Mouse (Mus musculus) stomach, postnatal 0 days (tissue): ENCODE measurements at regions not wholly inside any gene's neighbourhood (a gene's known extent, or its start where the extent isn't known, plus 50 kb on each side); places are given as distances from the start of the nearest gene placed in this dataset.

ENCODE experiments used
- ATAC-seq: fragments of 200-750 bp; cut with Nextera tagmentation; 2 replicates; pipeline ENCODE4 v1.8.0; 2017; ENCODE audit not compliant: low FRiP score, low TSS enrichment
- DNase-seq: peaks from one replicate; pipeline ENCODE4 v3.0.0-alpha.2; 2016; ENCODE audit warnings: low spot score
- H3K27ac ChIP-seq: fragments of 300-500 bp; sonication (generic); replicated peaks from 2 replicates; pipeline ENCODE4 v1.5.1; 2014; ENCODE audit warnings: mild to moderate bottlenecking, control low read depth
- H3K27me3 ChIP-seq: fragments of 300-500 bp; sonication (generic); 2 replicates; pipeline ENCODE4 v1.6.1; 2014; ENCODE audit warnings: low read length; ENCODE audit not compliant: control insufficient read depth, insufficient read depth
- H3K36me3 ChIP-seq: fragments of 300-500 bp; sonication (generic); 2 replicates; pipeline ENCODE4 v1.6.1; 2014; ENCODE audit warnings: low read length, mixed read lengths; ENCODE audit not compliant: control insufficient read depth, insufficient read depth
- H3K4me1 ChIP-seq: fragments of 300-500 bp; sonication (generic); replicated peaks from 2 replicates; pipeline ENCODE4 v1.6.1; 2014; ENCODE audit warnings: antibody characterized with exemption; ENCODE audit not compliant: control insufficient read depth, insufficient read depth
- H3K4me2 ChIP-seq: fragments of 300-500 bp; sonication (generic); replicated peaks from 2 replicates; pipeline ENCODE4 v1.6.1; 2014; ENCODE audit warnings: low read depth, mild to moderate bottlenecking, control low read depth, moderate library complexity
- H3K4me3 ChIP-seq: fragments of 300-500 bp; sonication (generic); 2 replicates; pipeline ENCODE4 v1.5.1; 2014; ENCODE audit warnings: low read depth, low read length, control low read depth
- H3K9ac ChIP-seq: fragments of 300-500 bp; sonication (generic); 2 replicates; pipeline ENCODE4 v1.6.1; 2014; ENCODE audit warnings: mild to moderate bottlenecking, low read length, control low read depth, mixed read lengths
- H3K9me3 ChIP-seq: fragments of 300-500 bp; sonication (generic); 2 replicates; pipeline ENCODE4 v1.6.1; 2016; ENCODE audit warnings: low read length; ENCODE audit not compliant: control insufficient read depth
- CTCF ChIP-seq: IDR thresholded peaks from 2 replicates; pipeline ENCODE4 v1.5.1; 2016; ENCODE audit warnings: antibody characterized with exemption, low read depth, mild to moderate bottlenecking, moderate library complexity
- EP300 ChIP-seq: optimal IDR thresholded peaks from 2 replicates; pipeline ENCODE3; 2016; ENCODE audit warnings: antibody characterized with exemption
- WGBS: fragments of 180-500 bp; shearing (Covaris S2); extraction: QIAGEN DNeasy Blood & Tissue Kit; methylation state at CpG from one replicate; pipeline ENCODE4 v1.1.7; 2014; 5-methylcytosine and 5-hydroxymethylcytosine counted together

DNA sequence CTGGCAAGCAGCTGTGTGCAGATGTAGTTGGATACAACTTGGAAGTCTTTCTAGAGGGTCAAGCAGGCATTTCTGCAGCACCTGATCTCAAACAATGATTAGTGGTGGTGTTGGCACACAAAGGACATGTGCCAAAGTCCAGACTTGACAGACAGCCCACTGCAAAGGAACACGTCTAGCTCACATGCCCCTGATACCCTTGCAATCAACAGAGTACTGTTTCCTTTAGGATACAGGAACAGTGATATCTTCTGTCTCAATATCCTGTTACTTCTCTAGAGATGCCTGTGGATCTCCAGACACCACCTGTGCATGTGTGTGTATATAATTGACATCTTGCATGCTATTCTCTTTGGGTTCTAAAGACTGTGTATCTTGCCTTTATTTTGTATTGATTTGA lies 267.8 kb downstream of the Adra2a start:
- H3K4me1 ChIP-seq, result no peaks in the 10 kb centered on the region
- 40% methylated on average over 1 of the region's 1 CpGs for WGBS
- no peaks in the 10 kb centered on the region for H3K36me3 ChIP-seq
- no peaks in the 10 kb centered on the region for H3K9me3 ChIP-seq
- no peak overlapping the region for H3K4me2 ChIP-seq
- no peak overlapping the region for H3K4me3 ChIP-seq
- ATAC-seq (no peak), DNase-seq (no peak)
- no peak overlapping the region for H3K9ac ChIP-seq
- no peaks in the 10 kb centered on the region for H3K27me3 ChIP-seq
- H3K27ac ChIP-seq, result no peak overlapping the region
- no peak for TF ChIP-seq EP300
- no peak for TF ChIP-seq CTCF

DNA sequence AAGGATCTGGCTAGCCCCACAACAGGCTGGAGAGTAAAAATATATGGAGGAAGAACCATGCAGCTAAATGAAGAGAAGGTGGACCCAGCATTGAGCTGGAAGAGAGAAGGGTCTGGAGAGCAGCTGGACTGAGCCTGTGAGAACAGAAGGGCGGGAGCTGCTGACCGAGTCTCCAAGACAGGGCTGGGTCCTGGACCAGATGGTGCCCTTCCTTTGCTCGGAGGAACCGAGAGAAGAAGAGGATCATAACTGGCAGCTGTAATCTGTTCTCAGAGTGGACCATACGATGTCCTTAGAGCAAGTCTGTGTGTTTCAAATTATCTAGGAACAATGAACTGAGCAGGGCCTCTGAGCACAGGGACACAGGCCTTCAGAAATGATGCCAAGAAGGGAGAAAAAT lies 279.3 kb downstream of the Adra2a start:
- no peak overlapping the region for H3K9ac ChIP-seq
- H3K36me3 ChIP-seq, result no peaks in the 10 kb centered on the region
- WGBS, result 52% methylated on average over 5 of the region's 5 CpGs
- no peak for DNase-seq
- H3K4me1 ChIP-seq, result no peaks in the 10 kb centered on the region
- no peak overlapping the region for H3K4me3 ChIP-seq
- H3K27me3 ChIP-seq, result no peaks in the 10 kb centered on the region
- H3K27ac ChIP-seq, result no peak overlapping the region
- no peak overlapping the region for H3K4me2 ChIP-seq
- H3K9me3 ChIP-seq, result no peaks in the 10 kb centered on the region
- TF ChIP-seq EP300 (no peak), CTCF (no peak)
- no peak for ATAC-seq

- no peaks in the 10 kb centered on the region for H3K4me1 ChIP-seq
- DNase-seq, result no peak
- H3K27ac ChIP-seq, result no peak overlapping the region
- ATAC-seq, result no peak
- H3K4me3 ChIP-seq, result no peak overlapping the region
- H3K27me3 ChIP-seq, result no peaks in the 10 kb centered on the region
- H3K36me3 ChIP-seq, result no peaks in the 10 kb centered on the region
- H3K9ac ChIP-seq, result no peak overlapping the region
- WGBS, result 57% methylated on average over 4 of the region's 4 CpGs
- no peaks in the 10 kb centered on the region for H3K9me3 ChIP-seq
- H3K4me2 ChIP-seq, result no peak overlapping the region
- TF ChIP-seq EP300 (no peak), CTCF (peak; percentile 21; the same call in 1 of the 2 replicates)
Measured at GRCm38 (mm10) chr19:54324991-54325390, 281.0 kb downstream of the Adra2a start.

- Histone ChIP-seq H3K9me3 (no peaks in the 10 kb centered on the region), H3K27me3 (no peaks in the 10 kb centered on the region), H3K9ac (no peak overlapping the region), H3K4me3 (no peak overlapping the region), H3K4me1 (no peaks in the 10 kb centered on the region), H3K36me3 (no peaks in the 10 kb centered on the region), H3K4me2 (no peak overlapping the region), H3K27ac (no peak overlapping the region)
- 84% methylated on average over 1 of the region's 1 CpGs for WGBS
- DNase-seq (no peak), ATAC-seq (no peak)
- TF ChIP-seq EP300 (no peak), CTCF (no peak)
Measured at GRCm38 (mm10) chr19:54332140-54332539, 288.2 kb downstream of the Adra2a start.

DNA sequence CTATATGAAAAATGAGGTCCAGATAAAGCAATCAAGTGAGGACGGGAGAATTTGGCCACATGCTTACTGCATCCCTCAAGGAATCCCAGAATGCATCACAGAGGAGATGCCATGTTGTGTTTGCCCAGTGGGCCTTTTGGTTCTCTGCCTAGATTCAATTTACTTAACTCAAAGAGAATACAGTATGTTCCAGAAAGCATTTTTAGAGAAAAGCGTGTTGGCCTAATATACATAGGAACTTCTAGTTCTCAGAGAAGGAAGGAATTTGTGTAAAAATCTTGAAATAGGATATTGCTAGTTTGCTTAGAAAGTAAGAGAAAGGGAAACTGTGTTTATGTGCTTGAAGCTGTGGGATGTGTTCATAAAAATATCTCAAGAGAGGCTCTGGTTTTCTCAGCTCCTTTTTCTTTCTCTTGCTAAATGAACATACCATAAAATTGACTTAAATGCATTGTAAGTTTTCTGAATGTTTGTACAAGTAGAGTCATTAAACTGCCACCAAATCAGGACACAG lies 296.9 kb downstream of the Adra2a start:
- no peaks in the 10 kb centered on the region for H3K4me1 ChIP-seq
- H3K27ac ChIP-seq, result no peak overlapping the region
- H3K4me2 ChIP-seq, result no peak overlapping the region
- no peak for TF ChIP-seq EP300
- TF ChIP-seq CTCF, result no peak
- DNase-seq, result no peak
- no peak overlapping the region for H3K9ac ChIP-seq
- H3K36me3 ChIP-seq, result no peaks in the 10 kb centered on the region
- ATAC-seq, result no peak
- no peaks in the 10 kb centered on the region for H3K9me3 ChIP-seq
- H3K27me3 ChIP-seq, result no peaks in the 10 kb centered on the region
- no peak overlapping the region for H3K4me3 ChIP-seq
- 73% methylated on average over 2 of the region's 2 CpGs for WGBS

GRCm38 (mm10) chr19:54359731-54360130 lies 315.8 kb downstream of the Adra2a start:
- Histone ChIP-seq H3K27me3 (no peaks in the 10 kb centered on the region), H3K4me1 (no peaks in the 10 kb centered on the region), H3K36me3 (no peaks in the 10 kb centered on the region), H3K4me2 (no peak overlapping the region), H3K9ac (no peak overlapping the region), H3K9me3 (no peaks in the 10 kb centered on the region), H3K27ac (no peak overlapping the region), H3K4me3 (no peak overlapping the region)
- WGBS, result 79% methylated on average over 7 of the region's 7 CpGs
- DNase-seq (no peak), ATAC-seq (no peak)
- TF ChIP-seq EP300 (no peak), CTCF (no peak)
